Mouse (Mus musculus) inflammation-experienced regulatory T-cells, adult 16 weeks (primary cell): Measurements from ENCODE around the gene Dvl3. TPM values are rescaled to one million over a fixed set of nuclear protein-coding genes. Genes with fewer than 3 reads are reported as not detected.

Experiments used
- polyA plus RNA-seq: library from polyadenylated mRNA; unstranded; fragments of 100-300 nt; shearing (Covaris generic); gene quantifications from one replicate; pipeline ENCODE4 v1.2.1, GENCODE M21; 2017

The Dvl3 gene
- polyA plus RNA-seq = 5.8 TPM

DNA sequence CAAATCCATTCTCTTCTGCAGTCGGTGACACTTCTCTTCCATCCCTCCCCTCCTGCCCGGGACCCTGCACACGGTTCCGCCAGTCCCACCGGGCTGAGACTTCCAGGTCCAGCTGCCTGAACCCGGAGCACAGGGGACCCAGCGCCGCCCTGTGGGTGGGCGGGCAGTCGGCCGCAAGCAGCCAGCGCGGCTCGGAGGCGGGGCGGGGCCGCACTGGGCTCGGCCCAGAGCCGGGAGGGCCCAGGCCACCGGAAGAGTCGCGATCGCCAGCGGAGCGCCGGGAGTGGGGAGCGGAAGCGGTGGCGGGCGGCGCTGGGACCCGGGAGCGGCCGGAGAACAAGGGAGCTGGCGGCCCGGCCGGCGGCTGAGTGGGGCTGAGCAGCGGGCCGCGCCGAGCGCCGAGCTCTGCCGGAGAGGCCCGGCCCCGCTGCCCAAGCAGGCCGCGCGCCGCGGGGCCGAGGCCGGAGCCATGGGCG is at the start of gene Dvl3:
TSS of gene Dvl3 (plus strand) at position 257 of the 476 bp plus-strand sequence.

DNA sequence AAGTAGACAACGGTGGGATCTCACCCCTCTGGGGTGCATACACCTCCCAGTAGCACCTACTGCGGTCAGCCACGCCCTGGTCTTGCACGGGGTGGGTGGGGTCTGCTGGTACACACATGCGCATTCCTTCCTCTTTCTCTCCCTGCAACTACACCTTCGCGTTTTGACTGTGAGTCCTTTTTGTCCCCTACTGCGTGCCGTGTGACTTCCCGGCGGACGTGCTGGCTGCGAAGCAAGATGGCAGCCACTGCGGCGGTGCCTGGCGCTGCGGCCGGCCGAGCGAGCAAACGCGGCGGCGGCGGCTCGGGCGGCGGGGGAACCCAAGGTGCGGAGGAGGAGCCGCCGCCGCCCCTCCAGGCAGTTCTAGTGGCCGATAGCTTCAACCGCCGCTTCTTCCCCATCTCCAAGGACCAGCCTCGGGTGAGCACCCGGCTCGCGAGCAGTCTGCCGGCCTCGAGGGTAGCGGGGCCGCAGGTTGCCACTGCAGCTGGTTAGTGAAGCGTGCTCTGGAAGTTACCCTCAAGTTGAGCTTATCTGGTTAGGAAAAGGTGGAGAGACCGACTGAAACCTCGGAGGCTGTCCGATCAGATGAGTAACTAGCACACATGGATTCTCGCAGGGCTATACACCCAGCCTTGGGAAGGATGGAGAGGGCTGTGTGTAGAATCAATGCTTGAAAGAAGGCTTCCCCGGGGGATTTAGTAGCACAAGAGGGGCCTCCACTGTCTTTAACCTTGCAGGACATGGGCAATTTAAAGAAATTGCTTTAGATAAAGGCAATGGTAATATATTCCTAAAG is 17.9 kb upstream of the Dvl3 start, which contains the start of gene Eif2b5:
TSS of gene Eif2b5 (plus strand) at position 141 of the 799 bp plus-strand sequence.

DNA sequence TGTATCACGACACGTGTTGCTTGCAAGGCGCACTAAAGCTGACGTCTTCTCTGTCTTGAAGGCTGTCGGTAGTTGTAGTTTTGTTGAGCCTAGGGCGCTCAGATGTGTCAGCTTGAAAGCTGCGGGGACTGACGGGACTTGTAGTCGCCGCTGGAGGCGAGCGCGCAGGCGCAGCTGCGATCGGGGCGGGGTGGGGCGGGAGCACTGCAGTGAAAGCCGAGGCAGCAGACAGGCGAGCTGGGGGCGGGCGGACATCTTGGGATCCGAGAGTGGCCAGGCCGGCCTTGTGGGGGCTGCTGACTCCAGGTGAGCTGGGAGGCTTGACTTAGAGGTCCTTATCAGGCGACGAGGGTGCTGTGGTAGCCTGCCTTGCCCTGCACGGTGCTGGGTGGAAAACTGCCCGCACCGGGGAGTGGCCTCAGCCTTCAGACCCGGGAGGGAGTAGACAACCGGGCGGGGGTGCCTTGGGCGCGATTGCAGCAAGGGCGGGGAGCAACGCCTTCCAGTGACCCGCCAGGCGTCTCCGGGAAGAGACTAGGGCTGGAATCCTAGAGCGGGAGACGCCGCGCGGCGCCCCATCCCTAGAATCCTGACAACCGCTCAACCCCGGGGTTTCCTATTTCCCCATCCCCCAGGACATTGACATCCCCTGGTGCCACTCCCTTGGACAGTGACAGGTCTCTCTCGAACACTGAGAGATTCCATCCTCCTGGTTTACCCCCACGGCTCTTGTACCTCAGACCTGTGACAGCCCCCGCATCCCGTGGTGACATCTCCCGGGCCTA is 18.7 kb downstream of the Dvl3 start, which contains the start of gene Ap2m1:
TSS of gene Ap2m1 (plus strand) at position 183 of the 785 bp plus-strand sequence.

GRCm38 (mm10) chr16:20548096-20548948 is 31.5 kb downstream of the Dvl3 start, which contains the start of gene Abcf3:
Gene Abcf3 (plus strand): TSS chr16:20548577.

Other genes starting within 250 kb of the Dvl3 start
- 95.1 TPM for gene Parl, start 214.6 kb upstream of the Dvl3 start, polyA plus RNA-seq
- gene Cyp2ab1, start 191.6 kb upstream of the Dvl3 start, polyA plus RNA-seq = not detected
- 49.0 TPM for gene Abcc5, start 90.6 kb upstream of the Dvl3 start, polyA plus RNA-seq
- gene Eif2b5, start 18.2 kb upstream of the Dvl3 start, polyA plus RNA-seq = 21.3 TPM
- gene Ap2m1, start 18.5 kb downstream of the Dvl3 start, polyA plus RNA-seq = 486 TPM
- 122 TPM for gene Abcf3, start 31.6 kb downstream of the Dvl3 start, polyA plus RNA-seq
- 0.30 TPM for gene Vwa5b2, start 72.5 kb downstream of the Dvl3 start, polyA plus RNA-seq
- gene Eef1akmt4, start 94.6 kb downstream of the Dvl3 start, polyA plus RNA-seq = 16.9 TPM
- gene Gm49333, start 94.6 kb downstream of the Dvl3 start, polyA plus RNA-seq = not detected
- gene Alg3, start 94.8 kb downstream of the Dvl3 start, polyA plus RNA-seq = 44.0 TPM
- not detected for gene Camk2n2, start 104.3 kb downstream of the Dvl3 start, polyA plus RNA-seq
- not detected for gene Ece2, start 112.8 kb downstream of the Dvl3 start, polyA plus RNA-seq
- 308 TPM for gene Psmd2, start 134.7 kb downstream of the Dvl3 start, polyA plus RNA-seq
- gene Eif4g1, start 151.3 kb downstream of the Dvl3 start, polyA plus RNA-seq = 165 TPM
- gene Fam131a, start 176.3 kb downstream of the Dvl3 start, polyA plus RNA-seq = 1.2 TPM
- gene Polr2h, start 200.7 kb downstream of the Dvl3 start, polyA plus RNA-seq = 64.9 TPM
- gene Clcn2, start 200.8 kb downstream of the Dvl3 start, polyA plus RNA-seq = 0.88 TPM
- gene Chrd, start 216.1 kb downstream of the Dvl3 start, polyA plus RNA-seq = not detected
- not detected for gene Thpo, start 217.5 kb downstream of the Dvl3 start, polyA plus RNA-seq